Mouse (Mus musculus) cerebellum, adult 9-10 months (tissue): ENCODE measurements at regions not wholly inside any gene's neighbourhood (a gene's known extent, or its start where the extent isn't known, plus 50 kb on each side); places are given as distances from the start of the nearest gene placed in this dataset.

Experiments used
- DNase-seq: peaks from one replicate; pipeline ENCODE4 v3.0.0; 2022

DNA sequence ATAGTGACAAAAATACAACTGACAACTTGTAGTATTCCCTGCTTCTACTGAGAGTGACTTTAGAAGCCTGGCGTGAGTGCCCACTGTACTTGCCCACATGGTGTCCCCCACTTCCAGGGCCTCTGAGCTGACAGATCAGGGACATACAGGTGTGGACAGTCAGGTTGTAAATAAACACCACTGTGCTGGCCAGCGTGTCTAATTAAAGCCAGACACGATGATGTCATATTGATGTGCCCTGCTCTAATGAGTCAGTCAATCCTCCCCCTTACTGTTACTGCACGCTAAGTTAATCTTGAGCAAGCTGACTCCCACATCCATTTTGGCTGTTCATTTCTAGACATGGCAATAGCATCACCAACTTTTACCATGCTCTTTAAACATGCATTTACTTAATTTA lies 164.7 kb downstream of the Pmp22 start:
- no peak for DNase-seq

DNA sequence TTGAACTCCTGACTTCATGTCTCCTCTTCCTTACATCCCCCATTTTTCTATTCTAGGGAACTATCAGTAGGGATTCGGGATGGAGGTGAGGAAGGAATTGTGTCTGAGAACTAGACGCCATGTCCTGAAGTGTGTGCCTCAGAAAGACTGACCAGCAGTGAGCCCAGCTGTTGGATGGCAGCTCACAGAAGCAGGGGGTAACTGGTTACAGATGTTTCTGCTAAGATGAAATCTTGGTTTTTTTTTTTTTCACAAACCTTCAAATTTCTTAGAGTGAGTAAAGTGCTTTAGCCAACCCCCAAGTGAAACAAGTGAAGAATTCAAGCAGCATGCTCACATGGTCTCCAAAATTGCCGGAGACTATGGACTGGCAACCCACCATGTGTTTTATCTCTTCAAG lies 165.7 kb downstream of the Pmp22 start:
- no peak for DNase-seq

DNA sequence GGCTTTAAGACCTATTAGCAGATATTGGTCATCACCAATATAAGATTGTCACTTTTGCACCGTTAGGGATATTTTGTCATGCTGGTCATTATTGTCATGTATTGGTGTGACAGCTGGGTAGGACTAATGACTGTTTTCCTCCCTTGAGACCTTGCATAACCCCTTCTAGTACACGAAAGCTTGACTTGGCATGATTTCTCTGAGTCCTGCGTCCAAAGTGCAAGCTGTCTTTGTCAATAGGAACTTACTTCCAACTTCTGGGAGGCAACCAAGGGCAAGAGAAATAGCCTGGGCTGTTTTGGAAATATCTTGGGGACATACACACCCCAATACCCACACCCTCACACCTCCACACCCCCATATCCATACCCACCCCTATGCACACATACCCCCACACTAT lies 167.7 kb downstream of the Pmp22 start:
- DNase-seq, result no peak

DNA sequence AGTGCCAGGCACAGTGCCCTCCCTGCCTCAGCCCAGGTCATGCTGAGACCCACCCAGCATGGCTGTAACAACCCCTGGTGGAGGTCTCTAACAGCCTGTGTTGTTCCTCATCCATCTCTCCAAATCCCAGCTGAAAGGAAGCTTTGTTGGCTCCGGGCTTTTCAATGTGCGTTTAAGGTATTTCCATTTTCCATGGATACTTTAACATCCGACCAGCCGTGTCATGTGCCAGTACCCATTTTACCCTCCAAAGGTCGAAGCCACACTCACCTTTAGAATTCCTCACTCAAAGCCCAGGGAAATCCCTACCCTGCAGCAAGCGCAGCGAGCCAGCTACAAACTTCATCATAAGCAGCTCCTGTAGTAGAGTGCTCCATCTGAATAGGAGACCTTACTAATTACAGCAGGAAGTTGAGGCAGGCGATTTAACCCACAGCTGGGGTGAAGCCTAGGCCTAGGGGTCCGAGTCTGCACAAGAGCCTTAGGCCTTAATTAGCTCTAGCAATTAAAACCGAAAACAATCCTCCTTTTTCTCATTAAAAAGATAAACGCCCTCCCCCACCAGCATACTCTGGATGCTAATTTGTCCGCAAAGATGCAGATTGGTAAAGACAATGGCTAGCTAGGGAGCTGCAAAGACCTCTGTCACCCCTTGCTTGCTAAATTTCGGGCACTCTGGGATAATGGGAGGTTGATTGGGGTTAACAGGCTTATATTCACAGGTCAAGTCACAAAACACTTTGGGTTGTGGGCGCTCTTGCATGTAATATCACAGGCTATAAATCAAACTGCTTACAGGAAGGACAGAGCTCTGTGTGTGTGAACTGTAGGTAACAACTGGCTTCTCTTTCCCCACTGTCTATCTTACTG lies 171.2 kb downstream of the Pmp22 start:
- DNase-seq, result no peak

DNA sequence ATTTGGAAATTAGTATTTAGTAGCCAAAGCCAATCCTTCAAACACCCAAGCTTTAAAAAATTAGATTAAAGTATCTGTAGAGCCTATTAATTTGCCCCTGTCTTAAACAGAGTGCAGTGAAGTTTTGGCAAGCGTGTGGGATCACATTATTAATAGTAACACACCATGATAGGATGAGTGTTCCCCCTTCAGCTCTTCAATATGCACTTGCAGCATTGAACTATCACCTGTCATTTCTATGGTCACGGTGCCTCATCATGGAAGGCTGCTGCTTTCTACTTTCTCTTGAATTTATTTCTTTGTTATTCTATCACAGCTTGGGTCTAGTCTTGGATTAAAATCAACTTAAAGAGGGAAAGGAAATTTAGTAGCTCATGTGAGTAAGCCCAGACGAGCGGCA lies 196.4 kb downstream of the Pmp22 start:
- DNase-seq, result no peak

DNA sequence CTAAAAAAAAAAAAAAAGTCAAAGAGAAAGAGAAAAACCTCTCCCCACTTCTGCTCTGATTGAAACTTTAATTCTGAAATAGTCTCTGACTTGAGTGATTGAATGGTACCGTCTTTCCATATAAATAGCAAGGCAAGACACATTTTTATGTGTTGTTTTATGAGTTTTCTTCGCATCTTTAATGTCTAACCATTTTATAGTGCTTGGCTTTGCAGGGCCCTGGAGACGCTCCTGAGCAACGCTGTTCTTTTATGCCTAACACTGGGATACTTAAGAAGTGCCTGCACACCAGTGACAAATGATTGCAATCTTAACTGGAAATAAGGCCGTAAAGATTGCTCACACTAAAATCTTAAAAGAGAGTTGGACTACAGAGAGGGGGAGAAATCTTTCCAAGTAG lies 198.1 kb downstream of the Pmp22 start:
- no peak for DNase-seq

DNA sequence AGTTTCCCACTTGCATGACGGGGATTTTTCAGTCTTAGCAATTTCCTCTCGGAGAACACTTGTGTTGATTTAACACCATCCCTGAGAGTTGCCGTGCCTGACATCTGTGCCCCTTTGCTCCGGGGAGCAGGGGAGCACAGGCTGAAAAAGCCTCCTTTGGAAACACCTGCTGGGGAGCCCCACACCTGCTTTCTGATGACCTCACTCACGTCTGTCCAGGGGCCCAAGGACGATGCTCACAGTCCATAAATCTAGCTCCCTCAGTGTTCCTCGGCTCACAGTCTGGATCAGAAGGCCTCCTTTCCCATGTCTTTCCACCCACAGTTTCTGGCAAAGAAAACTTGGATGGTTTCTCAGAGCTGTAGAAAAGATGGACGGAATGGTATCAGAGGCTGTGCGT lies 208.7 kb downstream of the Pmp22 start:
- DNase-seq, result no peak

DNA sequence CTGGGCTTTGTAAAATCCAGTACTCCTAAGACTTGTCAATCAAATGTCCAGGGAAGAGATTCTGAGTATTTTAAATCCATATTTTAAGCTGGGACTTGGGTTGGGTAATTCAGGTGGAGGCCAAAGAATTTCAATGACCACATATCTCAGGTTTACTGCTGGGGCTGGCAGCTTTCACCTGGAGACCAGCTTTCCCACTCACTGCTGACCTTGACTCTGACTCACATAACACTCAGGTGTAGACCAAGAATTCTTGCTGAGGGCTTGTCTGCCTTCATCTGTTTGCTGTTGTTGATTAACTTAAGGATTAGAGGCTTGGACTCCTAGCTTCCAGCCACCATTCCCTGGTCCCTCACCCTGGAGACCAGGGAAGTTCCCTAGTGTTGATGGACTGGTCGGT lies 209.5 kb downstream of the Pmp22 start:
- DNase-seq, result no peak

DNA sequence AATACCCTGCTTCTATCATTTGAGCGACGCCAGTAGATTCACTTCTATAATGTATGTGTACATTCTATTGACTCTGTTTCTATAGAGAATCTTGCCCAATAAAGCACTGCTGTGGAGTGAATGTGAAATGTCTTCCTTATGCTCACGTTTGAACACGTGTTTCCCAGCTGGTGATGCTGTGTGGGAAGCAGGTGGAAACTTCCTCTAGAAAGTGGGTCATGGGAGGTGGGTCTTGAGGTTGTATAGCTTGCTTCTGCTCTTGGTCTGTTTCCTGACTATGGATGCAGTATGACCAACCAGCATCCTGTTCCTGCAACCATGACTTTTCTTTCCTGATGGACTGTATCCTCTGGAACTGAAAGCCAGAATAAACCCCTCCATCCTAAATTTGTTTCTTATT lies 216.9 kb downstream of the Pmp22 start:
- no peak for DNase-seq

DNA sequence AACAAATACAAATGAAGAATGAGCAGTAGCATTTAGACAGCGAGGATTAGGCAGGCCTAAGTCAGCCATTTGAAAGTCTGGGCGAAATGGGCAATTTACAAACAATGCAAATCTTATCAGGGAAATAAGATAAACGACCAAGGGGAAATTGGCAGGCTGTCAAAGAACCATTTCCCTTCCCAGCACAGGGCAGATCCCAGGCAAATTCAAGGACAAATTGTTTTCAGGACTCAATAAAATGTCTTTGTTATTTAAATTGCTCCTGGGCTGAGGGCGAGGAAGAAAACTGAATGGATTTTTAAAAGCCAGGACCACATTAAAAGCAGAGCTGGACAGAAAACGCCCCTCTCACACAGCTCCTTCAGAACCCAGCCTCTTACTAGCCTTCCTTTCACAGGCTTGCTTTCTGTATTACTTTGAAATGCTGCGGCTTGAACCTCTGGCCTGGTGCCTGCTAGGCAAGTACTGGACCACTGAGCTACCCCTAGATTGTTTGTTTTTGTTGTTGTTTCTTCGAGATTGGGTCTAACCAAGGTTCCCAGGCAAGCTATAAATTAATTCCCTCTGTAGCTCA lies 221.4 kb downstream of the Pmp22 start:
- DNase-seq, result no peak

DNA sequence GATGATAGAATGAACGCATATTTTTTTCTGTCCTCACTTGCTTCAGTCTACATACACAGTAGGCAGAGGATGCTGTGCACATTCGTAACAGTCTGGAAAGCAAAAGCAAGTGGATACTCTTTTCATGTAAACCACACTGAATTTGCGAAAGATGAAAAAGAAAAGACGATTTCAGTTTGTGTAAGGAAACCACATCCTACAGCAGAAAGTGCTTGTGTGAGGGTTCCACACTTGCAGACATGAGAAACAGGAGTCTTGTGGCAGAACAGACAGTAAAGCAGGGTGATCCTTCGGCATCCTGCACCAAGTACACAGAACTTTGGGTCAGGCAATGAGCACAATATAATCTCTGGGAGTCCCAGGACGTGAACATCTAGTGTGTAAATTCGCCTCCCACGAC lies 223.2 kb downstream of the Pmp22 start:
- DNase-seq, result no peak

DNA sequence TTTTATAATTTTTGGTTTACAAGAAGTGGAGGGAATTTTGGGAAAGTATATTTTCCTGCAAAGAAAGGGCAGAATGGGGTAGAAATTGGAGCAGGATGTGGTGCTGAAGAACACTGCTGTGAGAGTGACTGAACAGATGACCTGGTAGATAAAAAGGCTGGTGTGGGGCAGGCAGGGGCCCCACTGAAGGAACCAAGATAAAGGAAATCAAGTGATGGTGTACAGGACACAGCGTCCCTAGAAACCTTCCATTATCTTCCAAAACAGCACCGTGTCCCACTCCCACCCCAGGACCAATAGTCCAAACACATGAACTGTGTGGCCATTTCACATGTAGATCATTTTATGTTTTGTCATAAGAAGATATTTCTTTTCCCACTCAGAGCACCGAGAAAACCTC lies 224.2 kb downstream of the Pmp22 start:
- no peak for DNase-seq

DNA sequence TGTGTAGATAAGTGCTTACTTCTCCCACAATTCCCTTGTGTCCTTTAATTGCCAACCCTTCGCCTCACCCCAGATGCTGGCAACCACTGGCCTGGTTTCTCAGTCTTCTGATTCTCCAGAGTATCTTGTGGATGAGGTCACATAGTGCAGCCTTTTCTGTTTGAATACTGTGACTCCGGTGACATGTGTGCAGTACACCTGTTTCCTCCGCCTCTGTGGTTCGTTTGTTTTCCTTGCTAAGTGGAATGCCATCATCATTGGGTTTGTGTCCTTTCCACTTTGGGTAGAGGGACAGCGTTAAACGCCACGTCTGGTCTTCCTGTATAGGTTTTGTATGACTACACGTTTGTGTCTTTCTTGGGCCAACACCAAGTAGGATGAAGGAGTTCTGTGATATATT lies 224.9 kb downstream of the Pmp22 start:
- no peak for DNase-seq

DNA sequence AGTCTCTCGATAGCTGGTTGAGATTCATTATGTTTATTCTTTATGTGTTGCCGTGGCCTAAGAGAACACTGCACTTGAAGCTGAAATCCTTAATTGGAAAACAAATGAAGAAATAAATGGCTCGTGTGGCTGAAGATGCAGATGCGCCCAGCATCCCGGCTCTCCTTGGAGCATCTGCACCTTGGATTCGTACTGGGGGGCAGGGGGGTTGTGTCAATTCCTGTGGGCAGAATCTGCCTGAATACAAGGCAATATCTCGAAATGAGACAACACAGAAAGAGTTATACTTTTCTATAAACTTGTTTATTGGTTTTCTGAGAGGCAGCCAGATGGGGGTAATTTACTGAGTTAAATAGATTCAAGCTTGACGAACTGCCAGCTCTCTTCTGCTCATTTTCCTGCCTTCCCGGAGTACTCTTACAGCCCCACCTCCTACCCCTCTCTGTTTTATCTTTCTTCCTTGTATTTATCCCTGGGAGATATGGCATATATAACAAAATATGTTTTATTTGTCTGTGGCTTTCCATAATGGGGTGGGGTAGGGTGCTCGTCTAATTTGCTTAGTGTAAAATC lies 229.1 kb downstream of the Pmp22 start:
- DNase-seq, result no peak

DNA sequence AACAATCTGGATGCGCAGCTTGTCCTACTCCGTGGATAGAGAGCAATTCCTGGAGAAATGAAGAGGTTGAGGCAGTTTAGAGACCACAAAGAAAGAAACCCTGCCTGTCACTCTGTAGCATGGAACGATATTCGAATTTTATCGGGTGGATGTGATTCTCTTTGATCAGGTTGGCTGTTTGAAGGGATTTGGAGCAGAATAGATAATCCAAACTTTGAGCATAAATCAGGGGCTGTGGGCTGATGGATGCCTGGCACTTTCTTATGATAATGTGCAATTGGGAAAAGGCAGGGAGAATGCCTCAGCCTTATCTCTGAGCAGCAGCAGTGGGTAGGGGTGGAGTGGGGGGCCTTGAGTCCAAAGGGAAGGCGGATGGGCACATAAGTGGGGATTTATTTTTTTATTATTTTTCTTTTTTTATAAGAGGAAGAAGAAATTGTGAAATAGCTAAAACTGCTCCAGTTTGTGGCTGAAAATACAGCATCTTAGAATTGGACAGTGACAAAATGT lies 239.0 kb downstream of the Pmp22 start:
- DNase-seq, result no peak

DNA sequence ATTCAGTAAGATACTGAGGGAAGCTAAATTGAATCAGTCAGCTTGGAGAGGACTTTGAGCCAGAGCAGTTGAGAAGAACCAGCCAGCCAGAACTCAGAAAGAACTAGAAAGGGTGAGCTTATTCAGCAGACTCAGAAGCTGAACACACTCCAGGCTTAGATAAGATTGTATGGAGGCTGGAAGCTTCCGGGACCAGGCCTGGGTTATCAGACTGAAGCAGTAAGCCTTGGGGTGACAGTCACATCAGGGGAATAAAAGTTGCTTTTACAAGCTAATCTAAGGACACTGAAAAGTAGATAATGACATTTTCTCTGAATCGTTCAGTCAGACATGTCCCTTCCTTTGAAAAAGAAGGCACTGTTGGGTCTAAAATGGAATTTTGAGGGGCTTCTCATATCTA lies 240.7 kb downstream of the Pmp22 start:
- no peak for DNase-seq

DNA sequence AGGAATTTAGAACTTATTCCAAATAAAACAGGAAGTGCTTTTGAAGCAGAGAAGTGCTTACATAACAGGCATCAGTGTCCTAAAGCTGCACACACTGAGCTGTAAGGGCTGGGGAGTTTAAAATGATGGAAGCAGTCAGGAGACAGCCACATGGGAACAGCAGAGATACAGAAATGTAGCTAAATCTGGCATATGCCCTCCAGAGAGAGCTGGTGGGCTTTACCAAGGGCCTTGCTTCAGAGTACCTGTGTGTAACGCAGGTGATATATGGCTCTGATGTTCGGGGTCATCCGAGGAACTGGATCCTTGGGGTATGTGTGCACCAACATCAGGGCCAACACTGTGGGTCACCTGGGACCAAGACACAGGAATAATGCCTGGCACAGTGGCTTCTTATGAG lies 247.5 kb downstream of the Pmp22 start:
- no peak for DNase-seq

DNA sequence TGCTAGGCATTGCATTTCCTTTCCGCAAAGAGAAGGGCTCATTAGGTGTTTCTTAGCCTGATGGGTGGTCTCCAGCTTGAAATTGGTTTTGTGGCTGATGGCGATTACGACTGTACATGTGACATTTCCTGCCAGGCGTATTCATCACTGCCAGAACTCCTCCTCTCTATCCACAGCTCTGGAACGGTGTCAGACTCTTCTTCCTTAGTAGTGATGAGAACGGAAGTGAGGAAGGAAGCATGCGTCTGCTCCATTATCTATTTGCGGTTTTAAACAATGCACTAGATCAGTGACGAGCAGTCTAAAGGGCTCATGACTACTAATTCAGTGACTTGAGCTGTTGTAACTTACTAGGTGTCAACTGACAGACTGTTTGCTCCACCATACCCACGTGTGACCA lies 248.2 kb downstream of the Pmp22 start:
- DNase-seq, result no peak

DNA sequence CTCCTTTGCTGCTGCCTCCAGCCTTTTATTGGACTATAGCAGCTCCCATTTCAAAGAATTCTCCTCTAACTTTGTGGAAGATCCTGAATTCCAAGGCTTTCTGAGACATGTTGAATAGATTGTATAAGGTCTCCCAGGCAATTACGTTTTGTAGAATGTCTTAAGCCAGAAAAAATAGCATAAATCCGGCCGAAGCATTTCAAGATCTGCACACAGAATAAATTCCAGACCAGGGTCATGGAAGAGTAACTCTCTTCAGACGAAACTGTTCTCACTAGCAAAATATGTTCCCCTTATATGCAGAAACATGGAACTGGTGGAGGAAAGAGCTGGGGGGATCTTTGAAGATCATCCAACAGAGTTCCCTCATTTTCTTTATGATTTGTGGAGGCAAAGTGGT lies 259.5 kb downstream of the Pmp22 start:
- no peak for DNase-seq

DNA sequence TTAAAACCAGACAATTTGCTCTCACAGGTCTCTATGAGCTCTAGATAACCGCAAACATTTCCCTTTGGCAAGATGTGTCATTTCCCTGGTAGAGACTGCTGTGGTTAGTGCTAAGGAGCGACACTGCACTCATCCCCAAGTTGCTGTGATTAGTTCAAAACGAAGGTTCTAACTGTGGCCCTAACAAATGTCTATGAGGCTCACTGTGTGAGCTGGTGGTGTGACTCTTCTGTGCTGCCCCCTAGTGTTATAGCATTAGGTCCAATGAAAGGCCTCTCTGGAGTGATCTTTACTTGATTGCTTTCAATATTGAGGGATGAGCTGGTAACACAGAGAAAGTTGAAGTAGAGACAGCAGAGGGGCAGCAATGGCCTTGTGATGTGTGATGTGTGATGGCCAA lies 262.7 kb downstream of the Pmp22 start:
- no peak for DNase-seq

DNA sequence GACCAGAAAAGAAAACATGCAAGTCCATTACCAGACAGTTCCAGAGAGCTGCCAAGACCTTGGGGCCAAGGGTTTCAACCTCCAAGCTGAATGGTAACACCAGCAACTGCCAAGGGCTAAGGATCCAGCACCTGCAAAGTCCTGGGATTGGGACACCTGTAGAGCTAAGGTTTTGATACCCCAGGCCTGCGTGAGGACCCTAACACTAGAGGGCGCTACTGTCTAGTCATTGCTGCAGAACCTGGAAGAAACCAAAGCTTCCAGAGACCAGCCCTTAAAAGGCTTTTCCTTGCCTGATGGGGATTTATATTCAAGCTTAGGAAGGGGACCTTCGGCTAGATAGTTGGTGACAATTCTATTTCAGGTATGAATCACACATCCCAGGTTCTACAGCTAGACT lies 263.6 kb downstream of the Pmp22 start:
- DNase-seq, result no peak

DNA sequence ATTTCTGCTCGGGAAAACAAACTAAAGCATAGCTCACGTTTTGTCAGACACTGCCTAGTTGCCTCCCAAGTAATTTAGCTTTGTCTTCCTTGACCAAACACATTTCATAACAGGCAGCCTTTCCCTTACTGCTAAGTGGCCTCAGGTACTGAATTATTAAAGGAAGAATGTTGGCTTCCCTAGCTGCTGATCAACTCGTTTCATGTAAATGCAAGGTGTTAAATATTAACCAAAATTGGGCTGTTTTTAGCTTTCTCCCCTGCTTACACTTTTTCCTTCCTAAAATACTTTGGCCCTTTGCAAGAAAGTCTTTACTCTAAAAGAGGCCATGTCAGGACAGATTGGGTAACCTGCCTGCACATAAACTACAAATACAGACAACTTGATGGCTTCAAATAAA lies 265.4 kb downstream of the Pmp22 start:
- DNase-seq, result no peak

DNA sequence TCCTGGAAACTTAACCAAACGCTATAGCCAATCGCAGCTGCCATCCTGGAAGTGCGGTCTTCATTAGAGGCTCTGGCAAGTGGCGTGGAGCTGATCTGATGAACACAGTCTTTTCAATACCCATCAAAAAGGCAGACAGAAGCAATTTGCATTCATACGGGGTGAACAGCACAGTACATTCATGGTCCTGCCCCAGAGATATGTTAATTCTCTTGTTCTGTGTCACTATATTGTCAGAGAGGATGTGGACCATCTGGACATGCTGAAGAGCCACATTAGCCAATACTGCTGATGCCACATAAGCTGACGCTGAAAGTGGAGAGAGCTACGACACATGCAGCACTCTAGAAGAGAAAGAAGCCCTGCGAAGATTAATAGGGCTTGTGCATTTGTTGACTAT lies 267.6 kb downstream of the Pmp22 start:
- DNase-seq, result no peak

DNA sequence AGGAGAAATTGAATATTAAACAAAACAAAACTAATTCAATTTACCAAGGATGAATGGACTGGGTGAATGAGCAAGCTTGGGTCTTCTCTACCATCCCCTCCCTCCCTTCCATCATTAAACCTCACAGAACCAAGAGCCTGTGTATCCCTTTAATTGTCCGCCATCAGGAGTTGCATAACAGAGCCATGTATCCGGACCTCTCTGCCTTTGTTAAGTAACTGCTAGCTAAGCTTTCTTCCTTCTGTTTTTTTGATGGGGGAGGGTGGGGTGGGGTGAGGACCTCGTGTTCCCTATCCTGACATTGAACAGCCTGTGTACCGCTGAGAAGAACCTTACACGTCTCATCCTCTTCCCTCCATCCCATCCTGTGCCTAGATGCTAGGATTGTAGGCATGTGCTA lies 274.0 kb downstream of the Pmp22 start:
- DNase-seq, result no peak
